Mouse (Mus musculus) bone marrow macrophage, adult 2 months (primary cell): ENCODE results near the gene Fgfr2.

Source experiments
- CTCF ChIP-seq: IDR thresholded peaks from 2 replicates; pipeline ENCODE4 v1.5.1; 2012; ENCODE audit warnings: low read depth, mild to moderate bottlenecking, low read length, moderate library complexity
- POLR2A ChIP-seq: IDR thresholded peaks from 2 replicates; pipeline ENCODE4 v1.6.1; 2012; ENCODE audit warnings: mild to moderate bottlenecking, low read depth, low read length, borderline replicate concordance

GRCm38 (mm10) chr7:132927201-132927600 lies 195.9 kb downstream of the Fgfr2 start:
- TF ChIP-seq CTCF (no peak), POLR2A (no peak)
